Mouse (Mus musculus) thymus, postnatal 10 days (tissue): ENCODE data around the gene Ufsp1.

Source experiments
- DNase-seq, 2 experiments: peaks; one replicate each; pipeline ENCODE4 v3.0.0; 2021; ENCODE audit warnings: low spot score in 2 of 2

The Ufsp1 gene

GRCm38 (mm10) chr5:137295296-137295695 lies 867 bp downstream of the Ufsp1 start:
- DNase-seq: no peak

GRCm38 (mm10) chr5:137295712-137296111 lies 1.3 kb downstream of the Ufsp1 start:
- DNase-seq: no peak

- no peak for DNase-seq
Observed at GRCm38 (mm10) chr5:137297126-137297525, 2.7 kb downstream of the Ufsp1 start.

- DNase-seq: no peak
Observed at GRCm38 (mm10) chr5:137299240-137299639, 4.8 kb downstream of the Ufsp1 start.

- DNase-seq: no peak
Observed at GRCm38 (mm10) chr5:137301253-137301652, 6.8 kb downstream of the Ufsp1 start.

GRCm38 (mm10) chr5:137303609-137304008 lies 9.2 kb downstream of the Ufsp1 start:
- DNase-seq: no peak

- no peak for DNase-seq
Observed at GRCm38 (mm10) chr5:137304165-137304564, 9.7 kb downstream of the Ufsp1 start.

- no peak for DNase-seq
Observed at GRCm38 (mm10) chr5:137304816-137305215, 10.4 kb downstream of the Ufsp1 start.

GRCm38 (mm10) chr5:137305822-137306221 lies 11.4 kb downstream of the Ufsp1 start:
- DNase-seq: no peak

GRCm38 (mm10) chr5:137306439-137307005 lies 12.1 kb downstream of the Ufsp1 start:
- DNase-seq: no peak

GRCm38 (mm10) chr5:137307071-137307912 lies 12.9 kb downstream of the Ufsp1 start, which contains the start of gene Srrt:
Gene Srrt (minus strand): TSS chr5:137307674.
- peak; percentile 88 to 90 for DNase-seq

- DNase-seq: no peak
Observed at GRCm38 (mm10) chr5:137308356-137308755, 13.9 kb downstream of the Ufsp1 start.

GRCm38 (mm10) chr5:137313466-137314192 lies 19.2 kb downstream of the Ufsp1 start:
- no peak for DNase-seq

- no peak for DNase-seq
Observed at GRCm38 (mm10) chr5:137314193-137315083, 20.0 kb downstream of the Ufsp1 start, which contains the start of gene Trip6. Gene Trip6 (minus strand): TSS chr5:137314404.

- peak in 1 of 2 experiments; percentile 56 for DNase-seq
Observed at GRCm38 (mm10) chr5:137315084-137315903, 20.9 kb downstream of the Ufsp1 start.

- DNase-seq: no peak
Observed at GRCm38 (mm10) chr5:137317361-137317760, 22.9 kb downstream of the Ufsp1 start.

- DNase-seq: no peak
Observed at GRCm38 (mm10) chr5:137318570-137318969, 24.1 kb downstream of the Ufsp1 start.

- DNase-seq: no peak
Observed at GRCm38 (mm10) chr5:137320996-137321395, 26.6 kb downstream of the Ufsp1 start.

- no peak for DNase-seq
Observed at GRCm38 (mm10) chr5:137330910-137331309, 36.5 kb downstream of the Ufsp1 start.

- no peak for DNase-seq
Observed at GRCm38 (mm10) chr5:137332857-137333511, 38.6 kb downstream of the Ufsp1 start.
